Mouse (Mus musculus) gastrocnemius, adult 2 months (tissue): ENCODE data around the gene Sap30bp. TPM values are rescaled to one million over a fixed set of nuclear protein-coding genes. Genes with fewer than 3 reads are reported as not detected.
A peak's percentile ranks its signal among the peaks of the same experiment; 100 is the strongest.

ENCODE experiments used
- DNase-seq: peaks from one replicate; pipeline ENCODE4 v3.0.0; 2022
- H3K27ac ChIP-seq: fragments of 200-600 bp; 2 replicates; pipeline ENCODE4 v1.8.1; 2022; ENCODE audit warnings: mild to moderate bottlenecking
- H3K4me3 ChIP-seq: fragments of 200-600 bp; 2 replicates; pipeline ENCODE4 v1.8.1; 2022; ENCODE audit warnings: mild to moderate bottlenecking, moderate library complexity
- CTCF ChIP-seq: fragments of 200-600 bp; IDR thresholded peaks from 2 replicates; pipeline ENCODE4 v1.8.1; 2022; ENCODE audit warnings: antibody characterized with exemption, mild to moderate bottlenecking, moderate library complexity
- intact Hi-C: fragments of 180-260 bp; cut with DNase I; formaldehyde crosslinking; loops from one replicate; pipeline ENCODE4 v1.15.1; 2025
- total RNA-seq, 2 experiments: library from RNA; stranded (reverse); gene quantifications; 2 replicates each; pipeline ENCODE4 v1.2.3; 2021

The Sap30bp gene
- total RNA-seq, 2 experiments from 2014 or later: 12.1 to 13.4 TPM

DNA sequence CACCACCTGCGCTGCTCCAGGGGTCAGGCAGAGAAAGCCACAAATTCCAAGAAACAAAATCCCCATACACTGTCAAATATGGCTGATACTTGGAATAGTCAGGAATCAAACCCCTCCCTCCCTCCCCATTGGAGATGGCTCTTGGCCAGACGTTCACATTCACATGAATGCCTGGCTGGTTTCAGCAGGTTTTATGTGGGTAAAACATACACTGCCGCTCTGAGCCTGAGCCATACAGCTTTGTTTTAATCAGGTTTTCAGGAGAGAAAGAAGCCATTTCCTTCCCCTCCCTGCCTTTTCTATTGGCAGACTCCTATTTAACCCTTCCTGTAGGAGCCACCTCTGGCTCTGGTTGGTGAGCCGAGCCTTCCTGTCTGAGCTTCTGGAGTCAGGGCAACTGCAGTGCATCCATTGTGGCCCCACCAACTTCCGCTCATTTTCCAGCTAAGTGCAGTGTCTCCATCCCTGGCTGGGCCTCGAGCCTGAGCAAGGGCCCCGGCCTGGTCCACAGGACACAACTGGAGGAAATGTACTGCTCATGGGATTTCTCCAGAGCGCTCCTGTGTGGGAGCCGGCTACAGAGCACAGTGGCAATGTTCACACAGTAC is 13.2 kb downstream of the Sap30bp start:
- peak overlapping the region; percentile 63 for H3K27ac ChIP-seq
- no peak overlapping the region for H3K4me3 ChIP-seq
- no peak for TF ChIP-seq CTCF
- intact Hi-C loops: no loop called here
- no peak for DNase-seq

- intact Hi-C loops: no loop called here
- DNase-seq: no peak
- TF ChIP-seq CTCF: no peak
- no peak overlapping the region for H3K4me3 ChIP-seq
- H3K27ac ChIP-seq: no peak overlapping the region
These were observed 15.2 kb downstream of the Sap30bp start for GRCm38 (mm10) chr11:115948316-115948715.

DNA sequence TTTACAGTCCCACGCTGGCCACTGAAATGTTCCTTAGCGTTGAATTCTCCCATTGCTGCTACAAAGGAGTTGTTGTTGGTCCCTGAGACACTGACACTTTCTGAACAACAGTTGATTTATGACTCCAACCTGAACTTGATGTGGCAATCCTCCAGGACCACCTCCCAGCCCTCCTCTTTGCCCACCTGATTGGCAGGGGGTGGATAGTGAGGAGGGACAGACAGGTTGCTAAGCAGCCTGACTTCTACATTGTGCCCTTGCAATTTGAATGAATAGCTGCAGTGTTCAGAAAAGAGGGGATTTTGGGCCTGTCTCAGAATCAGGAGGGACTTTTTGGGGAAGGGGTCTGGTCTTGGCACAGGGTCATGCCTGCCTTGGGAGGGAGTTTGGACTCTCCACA is 17.6 kb downstream of the Sap30bp start:
- intact Hi-C loops: no loop called here
- Histone ChIP-seq H3K4me3 (no peak overlapping the region), H3K27ac (peak overlapping the region; percentile 9; the same call in 1 of the 2 replicates)
- TF ChIP-seq CTCF: no peak
- DNase-seq: no peak

GRCm38 (mm10) chr11:115954712-115955111 is 21.6 kb downstream of the Sap30bp start:
- no peak for DNase-seq
- intact Hi-C loops: no loop called here
- peak overlapping the region; percentile 79 for H3K27ac ChIP-seq
- no peak for TF ChIP-seq CTCF
- no peak overlapping the region for H3K4me3 ChIP-seq

DNA sequence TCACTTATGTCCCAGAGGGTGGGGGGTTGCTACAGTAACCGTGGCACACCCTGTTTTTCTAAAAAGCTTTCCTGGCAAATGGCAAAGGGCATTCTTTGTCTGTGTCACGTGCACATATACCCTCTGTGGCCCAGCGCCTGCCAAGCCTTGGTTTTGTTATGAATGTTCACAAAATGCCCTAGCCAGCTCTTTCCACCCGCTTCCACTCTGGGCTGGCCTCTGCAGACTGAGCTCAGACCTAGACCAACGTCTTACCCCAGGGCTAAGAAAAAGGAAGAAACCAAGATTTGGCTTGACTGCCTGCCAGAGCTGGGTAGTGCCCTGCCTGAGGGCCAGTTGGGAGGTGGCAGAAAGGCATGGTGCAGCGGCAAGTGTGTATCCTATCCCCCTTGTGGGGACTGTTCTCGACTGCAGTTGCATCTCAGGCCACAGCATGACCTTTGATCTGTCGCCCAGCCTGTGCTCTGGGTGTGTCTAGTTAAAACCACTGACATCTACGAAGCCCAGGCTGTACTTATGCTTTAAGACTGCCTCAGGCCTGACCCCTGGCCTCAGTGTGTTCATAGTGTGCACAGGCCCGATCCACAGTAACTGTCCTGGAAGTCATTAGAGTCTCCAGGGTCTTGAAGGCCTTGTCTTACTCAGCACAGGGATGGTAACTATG is 22.2 kb downstream of the Sap30bp start:
- DNase-seq: peak; percentile 40
- TF ChIP-seq CTCF: no peak
- intact Hi-C loops: no loop called here
- Histone ChIP-seq H3K27ac (peak overlapping the region; percentile 79), H3K4me3 (no peak overlapping the region)

DNA sequence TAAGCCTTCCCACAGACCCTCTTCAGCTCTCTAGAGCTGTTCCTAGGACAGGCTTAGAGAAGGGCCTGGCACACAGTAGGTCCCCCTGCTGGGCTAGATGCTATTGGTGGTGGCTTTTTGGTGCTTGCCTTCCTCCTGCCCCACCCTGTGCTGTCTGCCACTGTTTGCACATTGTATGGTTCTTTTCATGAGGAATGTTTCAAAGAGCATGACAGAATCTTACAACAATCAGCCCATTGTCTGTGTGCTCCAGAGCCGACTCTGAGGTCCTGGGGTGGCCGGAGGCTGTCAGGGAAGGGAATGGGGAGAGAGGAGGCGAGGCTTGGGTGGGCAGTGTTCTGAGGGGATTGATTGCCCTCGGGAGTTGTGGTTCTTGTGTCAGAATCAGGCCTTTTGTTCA is 23.4 kb downstream of the Sap30bp start:
- Histone ChIP-seq H3K4me3 (no peak overlapping the region), H3K27ac (peak overlapping the region; percentile 68)
- DNase-seq: no peak
- intact Hi-C loops: no loop called here
- no peak for TF ChIP-seq CTCF

DNA sequence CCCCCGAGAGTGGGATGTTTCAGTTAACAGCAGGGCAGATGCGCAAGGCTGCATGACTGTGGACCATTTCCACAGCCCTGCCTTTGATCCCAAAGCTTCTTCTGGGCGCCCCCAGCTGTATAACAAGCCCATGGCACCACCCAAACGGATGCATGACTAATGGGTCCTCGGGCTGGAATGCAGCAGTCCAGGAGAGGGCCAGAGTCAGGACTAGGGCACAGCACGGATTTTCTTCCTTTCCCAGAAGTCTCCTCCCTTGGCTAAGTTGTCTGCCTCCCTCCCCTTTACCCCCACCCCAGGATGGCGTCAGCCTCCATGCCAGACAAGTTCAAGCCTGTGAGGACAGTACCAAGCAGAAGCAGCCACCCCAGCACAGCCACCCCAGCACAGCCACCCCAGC is 24.9 kb downstream of the Sap30bp start:
- intact Hi-C loops: no loop called here
- Histone ChIP-seq H3K4me3 (no peak overlapping the region), H3K27ac (peak overlapping the region; percentile 68)
- no peak for DNase-seq
- no peak for TF ChIP-seq CTCF

- TF ChIP-seq CTCF: no peak
- no peak for DNase-seq
- Histone ChIP-seq H3K27ac (peak overlapping the region; percentile 24; the same call in 1 of the 2 replicates), H3K4me3 (no peak overlapping the region)
- intact Hi-C loops: no loop called here
These were observed 25.9 kb downstream of the Sap30bp start for GRCm38 (mm10) chr11:115959018-115959417.

DNA sequence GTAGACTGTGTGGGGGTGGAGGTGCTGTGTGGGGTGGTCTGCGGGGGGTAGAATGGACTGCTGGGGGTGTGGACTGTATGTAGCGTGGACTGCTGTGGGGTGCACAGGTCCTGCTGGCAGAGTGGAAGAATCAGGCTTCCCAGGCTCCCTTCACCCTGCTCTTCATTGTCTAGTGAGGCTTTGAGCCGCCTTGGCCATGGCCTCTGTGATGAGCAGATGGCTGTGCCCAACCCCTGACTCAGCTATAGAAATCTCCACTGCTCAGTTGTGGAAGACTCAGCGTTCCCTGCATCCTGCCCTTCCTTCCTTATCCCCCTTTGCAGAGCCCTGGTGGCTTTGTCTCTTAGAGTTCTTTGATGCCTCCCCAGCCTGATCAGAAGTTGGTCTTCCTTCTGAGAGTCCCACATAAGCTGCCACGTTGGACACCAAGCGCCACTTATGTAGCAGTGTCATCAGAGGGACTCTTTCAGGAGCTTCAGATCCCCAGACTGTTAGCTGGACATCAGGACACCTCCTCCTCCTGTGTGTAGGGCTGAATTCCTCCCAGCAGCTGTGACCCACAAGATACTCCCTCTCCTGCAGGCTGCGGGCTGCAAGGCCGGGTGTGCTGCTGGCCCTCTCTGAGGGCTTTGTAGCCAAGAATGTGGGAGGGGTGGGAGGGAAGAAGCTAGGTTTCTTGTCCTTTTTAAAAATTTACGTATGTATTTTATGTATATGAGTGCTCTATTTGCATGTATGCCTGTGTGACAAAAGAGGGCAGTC is 29.8 kb downstream of the Sap30bp start:
- DNase-seq: no peak
- no peak for TF ChIP-seq CTCF
- intact Hi-C loops: no loop called here

DNA sequence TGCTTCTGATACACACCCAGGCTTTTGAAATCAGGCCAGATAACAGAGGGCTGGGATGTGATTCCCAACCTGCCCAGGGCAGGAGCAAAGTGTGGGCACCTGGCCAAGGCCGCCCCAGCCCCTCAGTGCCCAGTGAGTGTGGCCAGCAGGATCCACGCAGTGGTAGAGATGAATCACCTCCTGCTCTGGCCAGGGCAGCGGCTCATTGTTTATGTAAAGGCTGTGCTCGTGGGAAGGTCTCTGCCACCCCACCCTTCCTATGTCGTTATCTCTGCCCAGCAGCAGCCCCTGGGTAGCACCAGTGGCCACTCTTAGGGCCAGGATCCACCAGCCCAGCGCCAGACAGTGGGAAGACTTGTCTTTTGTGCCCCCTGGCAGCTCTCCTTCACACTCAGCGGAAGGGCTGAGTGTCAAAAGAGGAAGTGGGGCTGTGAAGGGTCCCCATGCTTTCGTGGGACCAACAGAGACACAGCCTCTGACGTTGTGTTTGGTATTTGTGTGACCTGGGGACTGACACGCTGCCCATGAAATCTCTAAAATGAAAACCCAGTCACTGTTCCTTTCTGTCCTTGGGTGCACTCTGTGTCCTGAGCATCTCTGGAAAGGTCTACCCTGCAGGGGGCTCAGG is 32.0 kb downstream of the Sap30bp start:
- peak; percentile 49 for DNase-seq
- intact Hi-C loops: no loop called here
- TF ChIP-seq CTCF: no peak
- no peak overlapping the region for H3K4me3 ChIP-seq
- peak overlapping the region; percentile 68 for H3K27ac ChIP-seq

More for the DNA sequence above, 29.8 kb downstream of the Sap30bp start:
- Histone ChIP-seq H3K4me3 (no peak overlapping the region), H3K27ac (peak overlapping the region; percentile 68)

DNA sequence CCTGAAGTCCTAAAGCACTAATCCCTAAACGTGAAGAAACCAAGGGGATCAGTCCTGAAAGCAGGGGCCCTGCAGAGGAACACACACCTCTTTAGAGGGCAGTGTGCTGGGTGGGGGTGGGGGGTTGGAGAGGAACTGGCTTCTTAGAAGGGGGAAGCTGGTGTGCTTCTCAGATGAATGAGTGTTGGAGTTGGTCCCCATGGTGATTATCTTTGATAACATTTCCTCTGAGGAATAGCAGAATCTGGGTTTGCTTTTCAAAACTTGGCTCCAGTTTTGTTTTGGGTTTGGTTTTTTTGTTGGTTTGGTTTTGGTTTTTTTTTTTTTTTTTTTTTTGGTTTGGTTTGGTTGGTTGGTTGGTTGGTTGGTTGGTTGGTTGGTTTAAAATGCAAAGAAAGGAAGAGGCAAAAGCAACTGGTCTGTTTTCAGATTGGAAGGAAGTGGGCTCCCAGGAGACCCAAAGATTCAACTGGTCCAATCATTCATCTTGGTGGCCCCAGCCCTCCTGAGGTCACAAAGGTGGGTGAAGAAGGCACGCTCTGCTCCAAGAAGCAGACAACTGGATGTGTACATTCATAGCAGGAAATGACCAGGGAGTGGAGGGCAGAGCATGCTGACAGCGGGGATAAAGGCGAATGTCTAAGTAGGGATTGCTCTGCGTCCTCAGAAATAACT is 35.8 kb downstream of the Sap30bp start:
- H3K27ac ChIP-seq: no peak overlapping the region
- DNase-seq: no peak
- no peak overlapping the region for H3K4me3 ChIP-seq
- intact Hi-C loops: no loop called here
- no peak for TF ChIP-seq CTCF

- Histone ChIP-seq H3K27ac (no peak overlapping the region), H3K4me3 (no peak overlapping the region)
- no peak for DNase-seq
- no peak for TF ChIP-seq CTCF
- intact Hi-C loops: no loop called here
These were observed 37.1 kb downstream of the Sap30bp start for GRCm38 (mm10) chr11:115970006-115970673.
